Mouse (Mus musculus) kidney, adult 2 months (tissue): ENCODE measurements around the gene Gm26727. TPM values are rescaled to one million over a fixed set of nuclear protein-coding genes. Genes with fewer than 3 reads are reported as not detected.
"Not testable (repeated sequence)": the region's sequence is repeated elsewhere in the genome, so short reads cannot be mapped to it uniquely, and the experiment has no call there.

Experiments
- DNase-seq: peaks from one replicate; pipeline ENCODE4 v3.0.0; 2021
- H3K27ac ChIP-seq: fragments of 200-500 bp; 2 replicates; pipeline ENCODE4 v1.5.1; 2012; ENCODE audit warnings: low read depth, low read length, control low read depth, inconsistent platforms; ENCODE audit not compliant: insufficient read depth
- H3K27me3 ChIP-seq: fragments of 200-500 bp; replicated peaks from 2 replicates; pipeline ENCODE4 v1.6.1; 2012; ENCODE audit warnings: mild to moderate bottlenecking, moderate library complexity, low read length, inconsistent platforms; ENCODE audit not compliant: control insufficient read depth, insufficient read depth
- H3K36me3 ChIP-seq: fragments of 200-500 bp; 2 replicates; pipeline ENCODE4 v1.6.1; 2012; ENCODE audit warnings: mild to moderate bottlenecking, moderate library complexity, low read length, inconsistent platforms; ENCODE audit not compliant: control insufficient read depth, insufficient read depth
- H3K4me1 ChIP-seq: fragments of 200-500 bp; 2 replicates; pipeline ENCODE4 v1.6.1; 2011; ENCODE audit warnings: low read length; ENCODE audit not compliant: control insufficient read depth, insufficient read depth
- H3K4me3 ChIP-seq: fragments of 200-500 bp; 2 replicates; pipeline ENCODE4 v1.5.1; 2011; ENCODE audit warnings: mild to moderate bottlenecking, low read depth, low read length, control low read depth; ENCODE audit not compliant: insufficient read depth
- CTCF ChIP-seq: fragments of 200-500 bp; conservative IDR thresholded peaks from 2 replicates; pipeline ENCODE4 v1.5.1; 2011; ENCODE audit warnings: low read depth, mild to moderate bottlenecking, control low read depth, low read length, moderate library complexity, mixed read lengths; ENCODE audit not compliant: insufficient read depth, insufficient read length
- POLR2A ChIP-seq: fragments of 200-500 bp; IDR thresholded peaks from one replicate; pipeline ENCODE4 v1.6.1; 2011; ENCODE audit warnings: low read depth, low read length, control low read depth
- WGBS: fragments of 180-500 bp; shearing (Covaris S2); methylation state at CpG from one replicate; pipeline ENCODE4 v1.1.7; 2018; 5-methylcytosine and 5-hydroxymethylcytosine counted together
- polyA plus RNA-seq: library from polyadenylated mRNA; depleted of rRNA; stranded (reverse); fragments of >200 nt; gene quantifications from 2 replicates; pipeline ENCODE4 v1.2.3, GENCODE M21; 2012; rRNA removed

Gene Gm26727
- polyA plus RNA-seq: not detected in 2 replicates

GRCm38 (mm10) chr2:67433081-67433480 is at the start of gene Gm26727:
Gene Gm26727 (minus strand): TSS chr2:67433181.
- H3K27me3 ChIP-seq: no peaks in the 10 kb centered on the region
- TF ChIP-seq POLR2A (no peak), CTCF (no peak)
- no peaks in the 10 kb centered on the region for H3K36me3 ChIP-seq
- H3K4me3 ChIP-seq: no peak within 1 kb of the TSS
- no peak for DNase-seq
- no peak within 1 kb of the TSS for H3K27ac ChIP-seq
- H3K4me1 ChIP-seq: no peaks in the 10 kb centered on the region
- 61% methylated on average over 2 of the region's 2 CpGs for WGBS

GRCm38 (mm10) chr2:67481051-67481450 is 48.1 kb upstream of the Gm26727 start:
- Histone ChIP-seq H3K27ac (no peak overlapping the region), H3K36me3 (no peaks in the 10 kb centered on the region), H3K27me3 (no peaks in the 10 kb centered on the region), H3K4me1 (no peaks in the 10 kb centered on the region), H3K4me3 (no peak overlapping the region)
- TF ChIP-seq CTCF (no peak), POLR2A (no peak)
- WGBS: 66% methylated on average over 3 of the region's 3 CpGs
- no peak for DNase-seq

GRCm38 (mm10) chr2:67477753-67478152 is 44.8 kb upstream of the Gm26727 start:
- no peaks in the 10 kb centered on the region for H3K27me3 ChIP-seq
- no peaks in the 10 kb centered on the region for H3K4me1 ChIP-seq
- no peaks in the 10 kb centered on the region for H3K36me3 ChIP-seq
- no peak overlapping the region for H3K4me3 ChIP-seq
- H3K27ac ChIP-seq: no peak overlapping the region
- DNase-seq: peak; percentile 57
- WGBS: 20% methylated on average over 6 of the region's 6 CpGs
- TF ChIP-seq POLR2A: no peak
- no peak for TF ChIP-seq CTCF

- DNase-seq: peak; percentile 19
- 53% methylated on average over 5 of the region's 5 CpGs for WGBS
- not testable (repeated sequence) for H3K4me1 ChIP-seq, H3K27me3 ChIP-seq, H3K27ac ChIP-seq, H3K36me3 ChIP-seq, H3K4me3 ChIP-seq
Measured at GRCm38 (mm10) chr2:67470030-67470429, 37.0 kb upstream of the Gm26727 start.

- H3K27ac ChIP-seq: no peak overlapping the region
- WGBS: 85% methylated on average over 7 of the region's 7 CpGs
Measured at GRCm38 (mm10) chr2:67467036-67467435, 34.1 kb upstream of the Gm26727 start.

GRCm38 (mm10) chr2:67460857-67461256 is 27.9 kb upstream of the Gm26727 start:
- no peak overlapping the region for H3K4me3 ChIP-seq
- no peak for TF ChIP-seq POLR2A
- no peak for TF ChIP-seq CTCF
- no peaks in the 10 kb centered on the region for H3K4me1 ChIP-seq
- no peak overlapping the region for H3K27ac ChIP-seq
- H3K36me3 ChIP-seq: no peaks in the 10 kb centered on the region
- H3K27me3 ChIP-seq: no peaks in the 10 kb centered on the region
- WGBS: 88% methylated on average over 3 of the region's 3 CpGs
- DNase-seq: no peak

More at GRCm38 (mm10) chr2:67467036-67467435, 34.1 kb upstream of the Gm26727 start:
- Histone ChIP-seq H3K4me1 (no peaks in the 10 kb centered on the region), H3K27me3 (no peaks in the 10 kb centered on the region), H3K36me3 (no peaks in the 10 kb centered on the region), H3K4me3 (no peak overlapping the region)
- DNase-seq: no peak
- TF ChIP-seq CTCF: no peak

- no peak overlapping the region for H3K27ac ChIP-seq
- 49% methylated on average over 12 of the region's 12 CpGs for WGBS
- H3K27me3 ChIP-seq: no peaks in the 10 kb centered on the region
- TF ChIP-seq POLR2A (no peak), CTCF (no peak)
- no peak overlapping the region for H3K4me3 ChIP-seq
- H3K36me3 ChIP-seq: no peaks in the 10 kb centered on the region
- peak; percentile 8 for DNase-seq
- no peaks in the 10 kb centered on the region for H3K4me1 ChIP-seq
Measured at GRCm38 (mm10) chr2:67447206-67447605, 14.2 kb upstream of the Gm26727 start.

- no peak for TF ChIP-seq POLR2A
- no peak for TF ChIP-seq CTCF
- no peak overlapping the region for H3K4me3 ChIP-seq
- H3K27ac ChIP-seq: no peak overlapping the region
- WGBS: 62% methylated on average over 1 of the region's 1 CpGs
- DNase-seq: no peak
- no peaks in the 10 kb centered on the region for H3K36me3 ChIP-seq
- H3K4me1 ChIP-seq: no peaks in the 10 kb centered on the region
- H3K27me3 ChIP-seq: no peaks in the 10 kb centered on the region
Measured at GRCm38 (mm10) chr2:67446772-67447171, 13.8 kb upstream of the Gm26727 start.
